Mouse (Mus musculus) CD4-positive, CD25-positive, alpha-beta regulatory T cell, adult 4 months (primary cell): Measurements from ENCODE around the gene Unc13b. TPM values are rescaled to one million over a fixed set of nuclear protein-coding genes. Genes with fewer than 3 reads are reported as not detected.

Source experiments
- ATAC-seq: one replicate; pipeline ENCODE4 v1.8.0; 2017
- polyA plus RNA-seq, 2 experiments: library from polyadenylated mRNA; unstranded; fragments of 100-300 nt; shearing (Covaris generic); gene quantifications; one replicate each; pipeline ENCODE4 v1.2.1; 2017

The Unc13b gene
- polyA plus RNA-seq, 2 experiments from 2014 or later: 0.05 to 0.29 TPM

DNA sequence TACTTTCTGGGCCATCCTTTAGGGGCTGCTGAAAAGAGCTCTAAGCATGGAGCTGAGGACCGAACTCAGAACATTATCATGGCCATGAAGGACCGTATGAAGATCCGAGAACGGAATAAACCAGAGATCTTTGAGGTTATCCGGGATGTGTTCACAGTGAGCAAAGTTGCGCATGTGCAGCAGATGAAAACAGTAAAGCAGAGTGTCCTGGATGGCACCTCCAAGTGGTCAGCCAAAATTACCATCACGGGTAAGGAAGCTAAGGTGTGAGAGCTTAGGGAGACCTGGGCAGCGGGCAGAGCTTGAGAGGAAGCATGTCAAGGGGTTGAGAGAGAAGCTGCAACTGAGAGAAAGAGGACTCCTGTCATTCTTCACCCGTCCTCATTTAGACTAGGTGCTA is 178.1 kb downstream of the Unc13b start:
- no peak for ATAC-seq

- no peak for ATAC-seq
These were observed 182.0 kb downstream of the Unc13b start for GRCm38 (mm10) chr4:43240716-43241115.

DNA sequence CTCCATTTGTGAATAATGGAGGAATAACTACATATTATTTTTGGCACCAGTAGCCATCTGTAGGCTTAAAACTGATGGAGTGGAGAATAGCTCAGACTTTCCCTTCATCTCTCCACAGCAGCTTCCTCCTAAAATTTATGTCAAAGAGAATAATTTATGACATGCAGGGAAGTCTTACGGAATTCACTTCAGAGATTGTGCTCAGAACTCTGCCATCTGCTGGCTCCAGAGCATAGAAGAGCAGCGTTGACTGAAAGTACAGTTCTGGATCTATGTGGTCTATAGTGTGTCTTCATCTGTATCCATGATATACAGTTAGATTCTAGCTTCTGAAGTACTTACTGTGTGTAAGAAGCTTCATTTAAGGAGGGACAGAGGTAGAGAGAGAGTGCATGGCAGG is 185.3 kb downstream of the Unc13b start:
- no peak for ATAC-seq

DNA sequence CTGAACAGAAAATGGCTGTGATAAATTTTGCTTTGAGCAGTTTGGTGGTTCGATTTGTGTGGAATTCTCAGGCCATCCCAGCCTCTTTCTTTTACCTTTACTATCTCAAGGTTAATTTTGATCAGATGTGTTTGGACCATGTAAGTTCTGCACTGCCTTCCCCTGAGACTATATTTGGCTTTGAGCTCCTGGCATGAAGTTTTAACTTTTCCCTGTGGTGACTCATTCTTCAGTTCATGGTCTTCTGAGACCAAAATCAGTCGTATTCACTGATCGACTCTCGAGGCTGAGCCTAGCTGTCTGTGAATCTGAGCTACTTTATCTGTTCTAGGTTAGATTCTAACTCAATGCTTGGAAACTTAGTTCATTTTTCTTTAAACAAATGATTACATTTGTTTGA is 187.0 kb downstream of the Unc13b start:
- ATAC-seq: no peak

GRCm38 (mm10) chr4:43248026-43248425 is 189.3 kb downstream of the Unc13b start:
- ATAC-seq: no peak

GRCm38 (mm10) chr4:43248909-43249308 is 190.2 kb downstream of the Unc13b start:
- ATAC-seq: no peak

DNA sequence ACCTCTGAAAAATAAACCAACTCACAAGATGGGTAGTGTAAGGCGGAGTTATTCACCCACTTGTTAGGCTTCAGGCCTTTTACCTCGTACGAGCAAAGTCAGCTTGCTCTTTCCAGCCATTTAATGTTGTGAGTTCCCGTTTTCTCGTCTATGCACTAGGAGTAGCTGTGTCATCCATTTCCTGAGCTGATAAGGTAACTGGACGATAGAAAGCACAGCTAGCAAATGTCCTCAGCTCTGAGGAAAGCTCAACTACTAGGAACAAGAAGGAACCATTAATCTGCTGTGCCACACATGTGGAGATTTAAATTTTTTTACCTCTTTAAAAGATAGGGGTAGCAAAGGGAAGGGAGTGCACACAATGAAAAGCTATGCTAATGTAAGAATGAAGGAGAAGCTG is 192.5 kb downstream of the Unc13b start:
- ATAC-seq: no peak

DNA sequence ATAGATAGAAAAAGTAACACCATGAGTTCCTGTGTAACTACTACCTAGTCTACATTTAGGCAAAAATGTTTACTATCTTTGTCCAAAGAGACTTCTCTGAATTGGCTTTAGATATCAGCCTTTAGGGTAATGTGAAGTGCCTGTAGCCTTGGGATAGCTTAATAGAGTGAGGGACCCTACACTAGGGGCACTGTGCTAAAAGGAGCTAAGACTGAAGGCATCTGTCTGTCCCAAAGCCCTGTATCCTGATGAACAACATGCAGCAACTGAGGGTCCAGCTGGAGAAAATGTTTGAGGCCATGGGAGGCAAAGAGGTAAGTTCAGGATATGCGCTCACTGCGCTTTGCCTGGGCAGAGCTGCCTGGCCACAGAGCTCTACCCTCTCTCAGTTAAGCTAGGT is 198.3 kb downstream of the Unc13b start:
- ATAC-seq: no peak

- no peak for ATAC-seq
These were observed 199.8 kb downstream of the Unc13b start for GRCm38 (mm10) chr4:43258556-43258955.

GRCm38 (mm10) chr4:43259435-43259834 is 200.7 kb downstream of the Unc13b start:
- no peak for ATAC-seq

- ATAC-seq: no peak
These were observed 201.3 kb downstream of the Unc13b start for GRCm38 (mm10) chr4:43260096-43260495.

- ATAC-seq: no peak
These were observed 204.1 kb downstream of the Unc13b start for GRCm38 (mm10) chr4:43262821-43263220.

GRCm38 (mm10) chr4:43266146-43266545 is 207.4 kb downstream of the Unc13b start:
- ATAC-seq: no peak

DNA sequence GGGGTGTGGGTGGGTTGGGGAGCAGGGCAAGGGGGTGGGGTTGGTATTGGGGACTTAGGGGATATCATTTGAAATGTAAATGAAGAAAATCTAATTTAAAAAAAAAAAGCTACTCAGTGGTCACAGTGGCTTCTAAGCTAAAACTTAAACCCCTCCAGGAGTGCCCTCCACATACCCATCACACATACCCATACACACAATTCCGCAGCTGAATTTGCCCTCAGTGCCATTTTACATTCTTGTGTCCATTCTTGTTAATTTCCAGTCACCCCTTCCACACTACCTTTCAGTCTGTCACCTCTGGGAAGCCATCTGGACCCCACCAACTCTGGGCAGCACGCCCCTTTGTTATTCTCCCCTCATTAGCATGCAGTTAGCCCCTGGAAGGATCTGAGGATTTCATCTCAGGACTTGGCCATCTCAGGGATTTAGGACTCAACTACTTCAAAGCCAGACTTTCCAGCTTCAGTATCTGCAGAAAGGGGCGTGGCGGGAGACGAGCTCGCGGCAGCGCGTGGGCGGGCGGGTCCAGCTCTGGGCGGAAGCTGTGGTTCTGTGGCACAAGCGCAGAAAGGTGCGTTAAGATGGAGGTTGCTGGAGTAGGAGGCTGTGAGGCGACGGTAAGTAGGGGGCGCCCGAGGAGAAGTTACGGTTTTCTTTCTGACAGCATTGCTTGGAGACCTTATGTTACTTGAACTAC is 208.0 kb downstream of the Unc13b start, which contains the start of gene Atp8b5:
Gene Atp8b5 (plus strand): TSS at position 537 of the 700 bp plus-strand sequence.
- peak; percentile 56 for ATAC-seq

DNA sequence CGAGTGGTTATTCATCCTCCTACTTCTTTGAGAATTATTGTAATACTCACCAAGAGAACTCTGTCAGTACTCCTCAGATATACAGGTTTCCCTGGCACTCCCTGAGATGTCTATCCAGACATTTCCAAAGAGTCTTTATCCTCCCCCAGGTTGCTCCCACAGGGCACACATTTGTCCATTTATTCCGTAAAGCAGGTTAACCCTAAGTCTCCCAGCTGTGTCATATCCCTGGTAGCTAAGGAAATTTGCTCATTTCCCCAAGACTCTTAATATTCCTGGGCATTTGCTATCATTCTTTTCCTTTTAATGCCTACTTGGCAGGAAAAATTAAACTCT is 208.5 kb downstream of the Unc13b start:
- no peak for ATAC-seq

GRCm38 (mm10) chr4:43285476-43285875 is 226.7 kb downstream of the Unc13b start:
- ATAC-seq: no peak

DNA sequence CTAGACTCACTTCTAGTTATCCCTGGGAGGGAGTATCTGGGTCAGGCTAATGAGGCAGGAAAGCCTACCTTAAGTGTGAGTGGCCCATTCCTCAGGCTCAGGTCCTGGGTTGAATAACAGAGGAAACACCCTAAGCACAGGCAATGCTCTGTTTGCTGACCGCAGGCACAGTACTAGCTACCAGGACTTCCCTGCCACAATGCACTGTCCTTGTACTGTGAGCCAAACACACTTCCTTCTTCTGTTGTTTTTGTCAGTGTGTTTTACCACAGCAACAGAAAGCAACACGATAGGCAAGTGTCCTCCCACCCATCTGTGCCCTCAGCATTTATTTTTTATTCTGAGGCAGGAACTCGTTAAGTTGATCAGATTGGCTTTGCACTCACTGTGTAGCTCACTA is 228.6 kb downstream of the Unc13b start:
- no peak for ATAC-seq

- no peak for ATAC-seq
These were observed 235.2 kb downstream of the Unc13b start for GRCm38 (mm10) chr4:43294001-43294400.

DNA sequence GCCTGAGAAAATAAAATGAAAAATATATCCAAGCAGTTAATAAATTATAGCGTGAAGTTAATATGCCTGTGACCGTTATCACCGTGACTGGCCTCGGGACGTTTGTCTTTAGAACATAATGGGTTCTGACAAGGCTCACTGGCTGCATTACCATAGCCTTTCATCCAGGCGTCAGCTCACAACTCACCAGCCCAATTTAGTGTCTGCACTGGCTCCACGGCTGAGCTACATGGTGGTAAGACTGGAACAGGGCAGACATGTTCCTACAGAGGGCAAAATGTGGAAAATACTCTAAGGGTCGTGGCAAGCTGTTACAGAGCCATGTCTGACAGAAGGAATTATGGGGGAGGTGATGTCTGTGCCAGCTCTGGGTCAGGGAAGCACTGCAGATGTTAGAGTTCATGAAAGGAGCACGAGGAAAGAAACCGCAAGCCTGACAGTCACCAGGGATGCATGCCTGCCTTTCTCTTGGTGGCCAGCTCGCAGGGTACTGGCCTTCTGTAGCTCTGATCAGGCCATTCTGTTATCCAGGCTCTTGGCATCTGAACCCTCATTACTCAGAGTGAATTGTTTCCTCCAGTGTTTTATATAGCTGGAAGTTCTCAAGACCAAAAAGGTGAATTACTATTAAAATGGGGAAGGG is 251.1 kb downstream of the Unc13b start:
- ATAC-seq: no peak

Other genes with a start within 250 kb of the Unc13b start
- not detected for gene Fam205a1, start 205.1 kb upstream of the Unc13b start, polyA plus RNA-seq
- not detected for gene Gm12394, start 202.2 kb upstream of the Unc13b start, polyA plus RNA-seq
- gene Fam205c, start 184.7 kb upstream of the Unc13b start, polyA plus RNA-seq: not detected
- gene Phf24, start 142.3 kb upstream of the Unc13b start, polyA plus RNA-seq: under 1 TPM in 1 of 2 experiments, not detected in 1; 0.05 TPM
- gene Dnajb5, start 109.1 kb upstream of the Unc13b start, polyA plus RNA-seq: 1 to 10 TPM; 4.9 to 7.0 TPM
- gene 1700022I11Rik, start 89.3 kb upstream of the Unc13b start, polyA plus RNA-seq: under 1 TPM in 1 of 2 experiments, not detected in 1; 0.48 TPM
- 100 to 1,000 TPM; 164 to 202 TPM for gene Vcp, start 58.4 kb upstream of the Unc13b start, polyA plus RNA-seq
- gene Fancg, start 48.4 kb upstream of the Unc13b start, polyA plus RNA-seq: 10 to 100 TPM; 23.3 to 38.7 TPM
- 10 to 100 TPM; 12.1 to 34.1 TPM for gene Pigo, start 33.1 kb upstream of the Unc13b start, polyA plus RNA-seq
- 100 to 1,000 TPM; 137 to 170 TPM for gene Stoml2, start 27.2 kb upstream of the Unc13b start, polyA plus RNA-seq
- 1 to 10 TPM; 1.5 to 2.3 TPM for gene Fam214b, start 12.7 kb upstream of the Unc13b start, polyA plus RNA-seq
- not detected for gene Atp8b5, start 208.2 kb downstream of the Unc13b start, polyA plus RNA-seq